Mouse (Mus musculus) erythroblast, embryonic 14.5 days (primary cell): ENCODE measurements at regions not wholly inside any gene's neighbourhood (a gene's known extent, or its start where the extent isn't known, plus 50 kb on each side); places are given as distances from the start of the nearest gene placed in this dataset.

Experiments
- GATA1 ChIP-seq: IDR thresholded peaks from 2 replicates; pipeline ENCODE4 v1.6.1; 2012; ENCODE audit warnings: low read length, inconsistent platforms, mixed read lengths
- TAL1 ChIP-seq: IDR thresholded peaks from 3 replicates; pipeline ENCODE4 v1.6.1; 2012; ENCODE audit warnings: low read length, inconsistent platforms, mixed read lengths

GRCm38 (mm10) chr2:116975091-116975600, 96.7 kb downstream of the Tmco5 start:
- TF ChIP-seq GATA1: no peak
- TF ChIP-seq TAL1: no peak
